Mouse (Mus musculus): ENCODE data around the gene Nphs1. TPM values are rescaled to one million over a fixed set of nuclear protein-coding genes. Genes with fewer than 3 reads are reported as not detected.
A peak's percentile ranks its signal among the peaks of the same experiment; 100 is the strongest.

The Nphs1 gene
- total and polyA plus RNA-seq, 3 experiments: 1.2 to 2.3 TPM; not detected in 1

DNA sequence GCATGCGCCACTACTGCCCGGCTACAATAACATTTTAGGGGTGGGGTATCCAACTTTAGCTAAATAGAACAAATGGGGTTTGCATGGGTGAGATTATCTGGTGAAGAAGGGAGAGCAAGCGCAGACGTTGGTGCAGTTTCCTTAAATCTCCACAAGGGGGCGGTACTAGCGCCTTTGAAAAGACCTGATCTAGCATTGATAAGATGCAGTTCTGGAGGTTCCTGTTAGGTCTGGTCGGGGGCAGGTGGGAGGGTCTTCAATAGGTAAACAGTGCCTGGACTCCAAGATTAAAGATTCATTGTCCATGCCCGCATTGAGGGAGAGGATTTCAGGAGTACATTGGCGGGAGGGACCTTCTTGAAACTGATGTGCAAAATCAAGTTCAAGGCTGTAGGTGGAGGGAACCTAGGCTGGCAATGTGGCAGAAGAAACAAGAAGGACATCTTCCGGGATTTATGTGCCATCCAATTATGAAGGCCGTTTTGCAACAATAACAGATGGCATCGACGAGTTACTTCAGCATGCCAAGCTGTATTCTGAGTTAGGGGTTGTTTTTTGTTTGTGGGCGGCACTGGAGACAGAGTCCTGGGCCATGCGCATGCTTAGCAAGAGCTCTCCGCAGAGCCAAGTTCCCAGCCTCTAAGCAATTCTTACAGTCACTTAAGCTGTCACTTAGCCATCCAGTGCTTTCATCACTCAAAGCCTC is 32.3 kb downstream of the Nphs1 start:
- no peak overlapping the region for H3K9ac ChIP-seq (ENCODE audit: control insufficient read depth, low read depth, low read length, poor library complexity, severe bottlenecking)
- no peak overlapping the region for H3K27ac ChIP-seq (ENCODE audit: control insufficient read depth, low read depth, low read length)
- no peaks in the 10 kb centered on the region for H3K79me2 ChIP-seq (ENCODE audit: control insufficient read depth, insufficient read depth, low read length, poor library complexity)
- no peaks in the 10 kb centered on the region for H3K4me1 ChIP-seq (ENCODE audit: control insufficient read depth in 1 of 2, insufficient read depth in 2 of 2, low read length in 2 of 2)
- no peak for TF ChIP-seq NELFE (IDR thresholded peaks at IDR 0.05; ENCODE audit: low read depth, low read length)
- no peak for TF ChIP-seq POLR2AphosphoS2 (IDR thresholded peaks at IDR 0.05; ENCODE audit: low read length)
- TF ChIP-seq MXI1 (IDR thresholded peaks at IDR 0.05; ENCODE audit: low read depth, low read length): no peak
- no peak for TF ChIP-seq TBP (IDR thresholded peaks at IDR 0.05; ENCODE audit: low read depth, low read length)
- TF ChIP-seq ZC3H11A (IDR thresholded peaks at IDR 0.05; ENCODE audit: low read depth, low read length): peak; percentile 52; the same call in 1 of the 2 replicates
- TF ChIP-seq E2F4 (IDR thresholded peaks at IDR 0.05; ENCODE audit: borderline replicate concordance, low read depth, low read length): no peak
- no peak for TF ChIP-seq ELF1 (IDR thresholded peaks at IDR 0.05; ENCODE audit: low read depth, low read length)
- TF ChIP-seq EP300 (IDR thresholded peaks at IDR 0.05; ENCODE audit: low read depth in 1 of 2, low read length in 2 of 2): no peak
- TF ChIP-seq RCOR1 (IDR thresholded peaks at IDR 0.05; ENCODE audit: low read depth, low read length): no peak
- TF ChIP-seq MAX (IDR thresholded peaks at IDR 0.05; ENCODE audit: low read length): no peak
- TF ChIP-seq USF1 (IDR thresholded peaks at IDR 0.05; ENCODE audit: low read depth, low read length): no peak
- no peak for TF ChIP-seq NRF1 (IDR thresholded peaks at IDR 0.05; ENCODE audit: insufficient read depth, low read depth, low read length, poor library complexity, severe bottlenecking)
- TF ChIP-seq BHLHE40 (IDR thresholded peaks at IDR 0.05; ENCODE audit: borderline replicate concordance, low read depth, low read length): no peak
- TF ChIP-seq CHD1 (IDR thresholded peaks at IDR 0.05; ENCODE audit: low read depth, low read length): no peak
- no peak for TF ChIP-seq TCF12 (IDR thresholded peaks at IDR 0.05; ENCODE audit: low read depth, low read length)
- peak; percentile 71 for TF ChIP-seq SMC3 (IDR thresholded peaks at IDR 0.05; ENCODE audit: low read depth, low read length)
- TF ChIP-seq RAD21 (IDR thresholded peaks at IDR 0.05; ENCODE audit: low read depth, low read length): peak; percentile 62
- TF ChIP-seq KAT2A (conservative IDR thresholded peaks at IDR 0.05; ENCODE audit: low read depth, low read length): no peak
- TF ChIP-seq ZKSCAN1 (IDR thresholded peaks at IDR 0.05; ENCODE audit: low read depth, low read length): no peak
- TF ChIP-seq USF2 (IDR thresholded peaks at IDR 0.05; ENCODE audit: borderline replicate concordance in 1 of 2, insufficient read depth in 1 of 2, low read depth in 1 of 2, low read length in 2 of 2): no peak
- TF ChIP-seq SIN3A (IDR thresholded peaks at IDR 0.05; ENCODE audit: low read length): no peak
- TF ChIP-seq ETS1 (IDR thresholded peaks at IDR 0.05; ENCODE audit: low read depth, low read length): no peak
- TF ChIP-seq HCFC1 (IDR thresholded peaks at IDR 0.05; ENCODE audit: low read depth, low read length): no peak
- no peak for TF ChIP-seq MEF2A (IDR thresholded peaks at IDR 0.05; ENCODE audit: extremely low read depth, insufficient replicate concordance, low read depth, low read length, poor library complexity, severe bottlenecking)
- TF ChIP-seq POLR2A (IDR thresholded peaks at IDR 0.05; ENCODE audit: control insufficient read depth in 1 of 2, insufficient read depth in 1 of 2, low read depth in 1 of 2, low read length in 2 of 2, poor library complexity in 1 of 2): no peak
- TF ChIP-seq POLR2AphosphoS5 (IDR thresholded peaks at IDR 0.05; ENCODE audit: borderline replicate concordance, low read depth, low read length): no peak
- TF ChIP-seq CHD2 (IDR thresholded peaks at IDR 0.05; ENCODE audit: low read length): no peak
- TF ChIP-seq ZMIZ1 (IDR thresholded peaks at IDR 0.05; ENCODE audit: low read depth, low read length): no peak
- no peak for TF ChIP-seq GABPA (IDR thresholded peaks at IDR 0.05; ENCODE audit: low read depth, low read length)
- no peak for TF ChIP-seq MAZ (IDR thresholded peaks at IDR 0.05; ENCODE audit: low read depth, low read length)
- TF ChIP-seq CTCF (IDR thresholded peaks at IDR 0.05 in 2 of 3, conservative IDR thresholded peaks at IDR 0.05 in 1 of 3; ENCODE audit: control insufficient read depth in 1 of 3, insufficient read depth in 1 of 3, low read depth in 2 of 3, low read length in 3 of 3, poor library complexity in 1 of 3, severe bottlenecking in 1 of 3): peak; percentile 73 to 81 (median 80)
- no peaks in the 10 kb centered on the region for H3K9me3 ChIP-seq (replicated peaks; ENCODE audit: insufficient read depth, low read length)
- no peaks in the 10 kb centered on the region for H3K36me3 ChIP-seq (ENCODE audit: control insufficient read depth in 1 of 2, insufficient read depth in 2 of 2, low read length in 2 of 2)
- no peaks in the 10 kb centered on the region for H3K27me3 ChIP-seq (ENCODE audit: control insufficient read depth in 1 of 2, insufficient read depth in 2 of 2, low read length in 2 of 2)
- no peak overlapping the region for H3K4me3 ChIP-seq (ENCODE audit: control insufficient read depth in 1 of 2, insufficient read depth in 1 of 2, low read depth in 2 of 2, low read length in 2 of 2)
- peak; percentile 72 for DNase-seq (ENCODE audit: low read depth, low spot score)
